Mouse (Mus musculus) layer of hippocampus, postnatal 36 days (tissue): ENCODE measurements around the gene Gm11554. TPM values are rescaled to one million over a fixed set of nuclear protein-coding genes. Genes with fewer than 3 reads are reported as not detected.
"Not testable (repeated sequence)": the region's sequence is repeated elsewhere in the genome, so short reads cannot be mapped to it uniquely, and the experiment has no call there.

Source experiments
- DNase-seq, 2 experiments: peaks; one replicate each; pipeline ENCODE4 v3.0.0; 2022
- total RNA-seq, 2 experiments: library from RNA; stranded (reverse); gene quantifications; 2 replicates each; pipeline ENCODE4 v1.2.3; 2021

The Gm11554 gene
- not detected for total RNA-seq

GRCm38 (mm10) chr11:99804346-99804745, at the start of gene Gm11554:
TSS of gene Gm11554 (minus strand) at chr11:99804446.
- not testable (repeated sequence) for DNase-seq

- no peak for DNase-seq
These were observed 47.3 kb upstream of the Gm11554 start, which contains the start of gene Krtap4-16 for GRCm38 (mm10) chr11:99851508-99851907. TSS of gene Krtap4-16 (minus strand) at chr11:99851608.

DNA sequence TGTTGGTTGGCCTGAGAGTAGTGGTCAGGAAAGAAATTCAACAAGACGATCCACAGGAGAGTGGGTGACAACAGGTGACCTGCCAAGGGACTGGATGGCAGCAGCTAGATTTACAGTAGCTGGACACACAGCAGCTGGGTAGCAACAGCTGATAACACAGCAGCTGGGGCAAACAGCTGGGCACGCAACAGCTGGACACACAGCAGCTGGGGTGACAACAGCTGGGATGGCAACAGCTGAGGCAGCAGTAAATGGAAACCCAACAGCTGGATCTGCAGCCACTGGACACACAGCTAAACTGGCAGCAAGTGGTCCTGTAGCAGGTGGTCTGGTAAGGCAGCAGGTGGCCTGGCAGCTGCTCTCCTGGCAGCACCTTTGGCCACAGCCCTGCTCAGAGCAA, 42.5 kb upstream of the Gm11554 start:
- DNase-seq: no peak

DNA sequence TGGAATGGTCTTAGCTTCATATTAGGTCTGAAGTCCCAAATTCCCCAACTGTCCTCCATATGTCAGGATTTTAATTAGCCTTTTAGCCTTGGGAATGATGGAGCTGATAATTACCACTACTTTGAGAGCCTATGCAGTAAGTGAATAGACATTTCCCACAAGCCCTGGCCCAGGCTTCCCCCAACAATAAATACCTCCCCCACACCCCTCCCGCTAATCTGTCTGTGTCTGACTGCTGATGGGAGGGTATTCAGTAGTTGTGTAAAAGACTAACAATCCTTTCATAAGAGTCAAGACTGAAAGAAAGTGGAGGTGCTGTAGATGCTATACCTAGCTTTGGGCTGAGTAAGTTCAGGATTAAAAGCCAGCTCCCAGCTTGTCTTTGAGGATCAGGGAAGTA, 37.9 kb upstream of the Gm11554 start:
- DNase-seq: no peak

DNA sequence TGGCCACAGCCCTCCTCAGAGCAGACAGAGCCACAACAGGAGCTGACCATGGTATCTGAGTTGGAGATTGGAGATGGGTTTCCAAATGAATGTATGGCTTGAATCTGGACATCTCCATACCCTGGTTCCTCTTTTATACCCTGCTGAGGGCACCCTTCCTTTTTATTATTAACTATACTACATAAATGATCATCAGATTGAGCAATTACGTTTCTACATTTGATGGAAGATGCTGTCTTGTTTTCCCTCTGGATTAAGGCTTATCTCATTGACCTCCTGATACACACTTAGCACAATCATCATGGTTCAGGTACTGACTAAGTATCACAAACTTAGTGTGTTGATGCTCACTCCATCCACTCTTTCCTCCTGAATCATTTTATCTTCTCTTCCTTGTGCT, 33.7 kb upstream of the Gm11554 start, which contains the start of gene 2300003K06Rik:
TSS of gene 2300003K06Rik (minus strand) at position 101 of the 400 bp plus-strand sequence.
- DNase-seq: no peak

DNA sequence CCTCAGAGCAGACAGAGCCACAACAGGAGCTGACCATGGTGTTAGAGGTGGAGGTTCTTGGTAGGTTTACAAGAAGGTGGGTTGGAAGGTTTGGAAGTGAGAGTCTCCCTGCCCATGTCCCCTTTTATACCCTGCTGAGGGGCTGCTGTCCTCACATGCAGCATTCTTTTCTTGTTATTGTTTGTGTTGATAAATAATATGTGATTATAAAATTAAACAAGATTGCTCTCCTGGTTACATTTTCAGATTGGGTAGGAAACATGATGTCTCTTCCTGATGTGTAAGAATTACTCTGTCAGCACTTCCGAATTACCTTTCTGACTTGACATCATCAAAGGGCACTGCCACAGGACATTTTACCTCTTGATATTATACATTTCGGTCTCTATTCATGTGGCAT, 11.3 kb upstream of the Gm11554 start, which contains the start of gene Gm11564:
TSS of gene Gm11564 (minus strand) at position 101 of the 400 bp plus-strand sequence.
- not testable (repeated sequence) for DNase-seq

DNA sequence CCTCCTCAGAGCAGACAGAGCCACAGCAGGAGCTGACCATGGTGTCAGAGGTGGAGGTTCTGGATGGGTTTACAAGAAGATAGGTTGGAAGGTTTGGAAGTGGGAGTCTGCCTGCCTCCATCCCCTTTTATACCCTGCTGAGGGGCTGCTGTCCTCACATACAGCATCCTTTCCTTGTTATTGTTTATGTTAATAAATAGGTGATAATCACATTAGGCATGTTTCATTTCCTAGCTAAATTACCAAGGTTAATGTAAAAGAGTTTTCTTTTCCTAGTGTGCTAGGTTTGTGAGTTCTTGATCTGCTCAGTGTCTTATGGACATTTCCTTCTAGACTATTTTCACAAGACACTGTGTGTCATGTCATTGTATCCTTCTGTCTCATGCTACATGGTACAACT, 5.5 kb upstream of the Gm11554 start, which contains the start of gene Krtap4-13:
TSS of gene Krtap4-13 (minus strand) at position 101 of the 400 bp plus-strand sequence.
- not testable (repeated sequence) for DNase-seq

- not testable (repeated sequence) for DNase-seq
These were observed 5.4 kb downstream of the Gm11554 start, which contains the start of gene Gm11569 for GRCm38 (mm10) chr11:99798832-99799231. TSS of gene Gm11569 (minus strand) at chr11:99798932.

GRCm38 (mm10) chr11:99793367-99793766, 10.9 kb downstream of the Gm11554 start, which contains the start of gene Gm11596:
TSS of gene Gm11596 (minus strand) at chr11:99793467.
- DNase-seq: no peak

GRCm38 (mm10) chr11:99784900-99785299, 19.3 kb downstream of the Gm11554 start, which contains the start of gene Krtap4-9:
TSS of gene Krtap4-9 (plus strand) at chr11:99785200.
- not testable (repeated sequence) for DNase-seq

DNA sequence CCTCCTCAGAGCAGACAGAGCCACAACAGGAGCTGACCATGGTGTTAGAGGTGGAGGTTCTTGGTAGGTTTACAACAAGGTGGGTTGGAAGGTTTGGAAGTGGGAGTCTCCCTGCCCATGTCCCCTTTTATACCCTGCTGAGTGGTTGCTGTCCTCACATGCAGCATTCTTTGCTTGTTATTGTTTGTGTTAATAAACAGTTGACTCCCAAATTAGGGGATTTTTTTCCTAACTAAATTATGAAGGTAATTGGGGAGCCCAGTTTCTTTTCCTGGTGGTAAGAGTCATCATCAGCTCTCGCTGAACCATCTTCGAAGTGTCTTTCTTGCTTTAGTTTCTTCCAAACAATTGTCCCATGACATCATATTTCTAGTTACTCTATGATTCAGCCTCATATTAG, 23.6 kb downstream of the Gm11554 start, which contains the start of gene Krtap4-8:
TSS of gene Krtap4-8 (minus strand) at position 101 of the 400 bp plus-strand sequence.
- DNase-seq: no peak

- no peak for DNase-seq
These were observed 25.8 kb downstream of the Gm11554 start for GRCm38 (mm10) chr11:99778401-99778800.

GRCm38 (mm10) chr11:99772813-99773212, 31.4 kb downstream of the Gm11554 start, which contains the start of gene Gm11595:
TSS of gene Gm11595 (minus strand) at chr11:99772913.
- DNase-seq: not testable (repeated sequence)

DNA sequence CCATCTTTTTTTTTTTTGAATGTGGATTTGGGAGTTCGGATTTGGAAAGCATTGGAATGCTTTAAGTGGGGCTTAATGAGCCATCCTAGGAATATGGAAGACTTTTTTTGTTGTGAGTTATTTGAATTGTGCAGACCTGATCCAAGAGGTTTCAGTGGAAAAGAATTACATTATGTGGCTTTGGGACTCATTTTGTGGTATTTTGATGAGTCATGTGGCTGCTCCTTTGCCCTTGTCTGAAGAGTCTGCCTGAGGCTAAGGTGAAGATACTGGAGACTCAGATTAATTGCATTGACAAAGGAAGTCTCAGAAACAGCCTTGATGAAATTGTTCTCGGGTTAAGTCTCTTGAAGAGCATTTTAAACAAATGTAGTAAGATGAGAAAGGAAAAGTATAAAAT, 35.8 kb downstream of the Gm11554 start:
- no peak for DNase-seq

DNA sequence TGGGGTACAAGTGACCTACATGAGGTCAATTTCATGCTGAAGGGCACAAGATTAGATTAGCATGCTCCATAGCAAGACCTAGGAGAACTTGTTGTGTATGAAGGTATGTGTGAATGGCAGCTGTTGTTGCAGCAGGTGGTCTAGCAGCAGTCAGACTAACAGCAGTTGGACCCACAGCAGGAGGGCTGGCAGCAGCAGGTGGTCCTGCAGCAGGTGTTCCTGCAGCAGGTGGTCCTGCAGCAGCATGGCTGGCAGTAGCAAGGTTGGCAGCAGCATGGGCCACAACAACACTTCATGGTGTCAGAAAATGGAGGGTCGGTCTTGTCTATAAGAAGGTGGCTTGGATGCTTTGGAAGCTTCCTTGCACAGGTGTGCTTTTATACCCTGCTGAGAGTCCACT, 45.4 kb downstream of the Gm11554 start:
- DNase-seq: no peak

Other genes starting within 250 kb of the Gm11554 start
- not detected for gene Krtap3-2, start 247.6 kb downstream of the Gm11554 start, total RNA-seq
- not detected for gene Gm11939, start 245.0 kb downstream of the Gm11554 start, total RNA-seq
- gene Krtap3-1, start 237.8 kb downstream of the Gm11554 start, total RNA-seq: not detected
- not detected for gene Krtap1-5, start 223.4 kb downstream of the Gm11554 start, total RNA-seq
- gene Krtap1-4, start 220.8 kb downstream of the Gm11554 start, total RNA-seq: not detected
- not detected for gene Krtap1-3, start 213.1 kb downstream of the Gm11554 start, total RNA-seq
- not detected for gene Krtap9-3, start 206.3 kb downstream of the Gm11554 start, total RNA-seq
- not detected for gene Gm11938, start 201.1 kb downstream of the Gm11554 start, total RNA-seq
- not detected for gene Gm11937, start 194.3 kb downstream of the Gm11554 start, total RNA-seq
- not detected for gene Krtap2-4, start 189.6 kb downstream of the Gm11554 start, total RNA-seq
- gene Gm11562, start 184.0 kb downstream of the Gm11554 start, total RNA-seq: not detected
- not detected for gene Krtap4-1, start 176.2 kb downstream of the Gm11554 start, total RNA-seq
- gene Krtap4-2, start 169.4 kb downstream of the Gm11554 start, total RNA-seq: not detected
- not detected for gene Krtap4-7, start 160.4 kb downstream of the Gm11554 start, total RNA-seq
- gene Gm11555, start 154.2 kb downstream of the Gm11554 start, total RNA-seq: not detected
- not detected for gene Gm11563, start 145.5 kb downstream of the Gm11554 start, total RNA-seq
- gene Krtap4-6, start 138.5 kb downstream of the Gm11554 start, total RNA-seq: not detected
- gene Gm14190, start 113.7 kb downstream of the Gm11554 start, total RNA-seq: not detected
- gene Gm14180, start 70.2 kb downstream of the Gm11554 start, total RNA-seq: not detected
- not detected for gene Gm11595, start 31.5 kb downstream of the Gm11554 start, total RNA-seq
- gene Krtap4-8, start 23.7 kb downstream of the Gm11554 start, total RNA-seq: not detected
- gene Krtap4-9, start 19.2 kb downstream of the Gm11554 start, total RNA-seq: not detected
- gene Gm11596, start 11.0 kb downstream of the Gm11554 start, total RNA-seq: not detected
- gene Gm11569, start 5.5 kb downstream of the Gm11554 start, total RNA-seq: not detected
- gene Krtap4-13, start 5.4 kb upstream of the Gm11554 start, total RNA-seq: not detected
- gene Gm11564, start 11.2 kb upstream of the Gm11554 start, total RNA-seq: not detected
- gene 2300003K06Rik, start 33.6 kb upstream of the Gm11554 start, total RNA-seq: not detected
- gene Krtap4-16, start 47.2 kb upstream of the Gm11554 start, total RNA-seq: not detected
- not detected for gene Gm11568, start 53.5 kb upstream of the Gm11554 start, total RNA-seq
- gene Gm11559, start 60.0 kb upstream of the Gm11554 start, total RNA-seq: not detected
- not detected for gene Krtap9-1, start 68.9 kb upstream of the Gm11554 start, total RNA-seq
- not detected for gene Gm11567, start 74.7 kb upstream of the Gm11554 start, total RNA-seq
- not detected for gene Krtap31-1, start 103.5 kb upstream of the Gm11554 start, total RNA-seq
- not detected for gene Gm11565, start 110.3 kb upstream of the Gm11554 start, total RNA-seq
- not detected for gene Krtap31-2, start 131.8 kb upstream of the Gm11554 start, total RNA-seq
- gene Krtap9-5, start 144.0 kb upstream of the Gm11554 start, total RNA-seq: not detected
- not detected for gene Krtap29-1, start 174.6 kb upstream of the Gm11554 start, total RNA-seq
- gene Krtap16-1, start 182.2 kb upstream of the Gm11554 start, total RNA-seq: not detected
- gene Krtap17-1, start 189.5 kb upstream of the Gm11554 start, total RNA-seq: not detected
- not detected for gene Krt33a, start 211.8 kb upstream of the Gm11554 start, total RNA-seq
- not detected for gene Krt33b, start 225.4 kb upstream of the Gm11554 start, total RNA-seq
- not detected for gene Krt34, start 237.1 kb upstream of the Gm11554 start, total RNA-seq
- not detected for gene Krt31, start 246.1 kb upstream of the Gm11554 start, total RNA-seq